Mouse (Mus musculus) ES-Bruce4 (cell line): ENCODE measurements around the gene Tescl.

Source experiments
- CTCF ChIP-seq: IDR thresholded peaks from one replicate; pipeline ENCODE4 v1.8.1; 2011; ENCODE audit warnings: low read depth, low read length
- EP300 ChIP-seq: IDR thresholded peaks from 2 replicates; pipeline ENCODE4 v1.6.1; 2011; ENCODE audit warnings: low read depth, low read length; ENCODE audit not compliant: insufficient read depth
- POLR2A ChIP-seq: IDR thresholded peaks from one replicate; pipeline ENCODE4 v1.8.1; 2011; ENCODE audit warnings: low read length; ENCODE audit not compliant: insufficient read depth

DNA sequence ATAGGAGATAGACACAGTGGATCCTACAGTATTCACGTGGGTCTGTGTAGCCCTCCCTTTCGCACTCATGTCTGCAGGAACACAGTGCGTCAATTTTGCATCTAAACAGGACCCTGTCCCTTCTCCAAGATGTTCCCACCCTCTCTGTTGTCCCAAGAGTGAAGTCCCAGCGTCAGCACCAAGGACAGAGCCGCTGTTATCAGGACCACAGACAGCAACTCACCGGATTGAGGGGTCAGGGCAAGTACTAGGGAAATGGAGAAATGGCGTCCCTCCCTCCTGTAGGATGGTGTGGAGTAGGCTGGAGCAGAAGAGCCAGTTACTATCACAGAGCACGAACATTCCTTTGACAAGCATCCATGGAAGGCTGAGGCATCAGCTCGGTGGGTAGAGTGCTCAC is 25.5 kb upstream of the Tescl start:
- TF ChIP-seq CTCF (peak; percentile 11), EP300 (no peak), POLR2A (no peak)
